Mouse (Mus musculus) heart, postnatal 0 days (tissue): ENCODE data around the gene Gm10491. TPM values are rescaled to one million over a fixed set of nuclear protein-coding genes. Genes with fewer than 3 reads are reported as not detected.
A peak's percentile ranks its signal among the peaks of the same experiment; 100 is the strongest.

ENCODE experiments used
- ATAC-seq: fragments of 200-750 bp; cut with Nextera tagmentation; 2 replicates; pipeline ENCODE4 v1.8.0; 2017; ENCODE audit warnings: low read depth, moderate number of reproducible peaks, moderate library complexity; ENCODE audit not compliant: insufficient read depth
- DNase-seq: peaks from one replicate; pipeline ENCODE4 v3.0.0-alpha.2; 2016; ENCODE audit warnings: low spot score
- H3K27ac ChIP-seq: fragments of 300-500 bp; sonication (generic); 2 replicates; pipeline ENCODE4 v1.5.1; 2014; ENCODE audit warnings: low read depth, mild to moderate bottlenecking
- H3K27me3 ChIP-seq: fragments of 300-500 bp; sonication (generic); 2 replicates; pipeline ENCODE4 v1.6.1; 2014; ENCODE audit warnings: low read length, mixed read lengths; ENCODE audit not compliant: control insufficient read depth, insufficient read depth
- H3K36me3 ChIP-seq: fragments of 300-500 bp; sonication (generic); replicated peaks from 2 replicates; pipeline ENCODE4 v1.6.1; 2014; ENCODE audit warnings: low read length, mixed read lengths; ENCODE audit not compliant: control insufficient read depth, insufficient read depth
- H3K4me1 ChIP-seq: fragments of 300-500 bp; sonication (generic); 2 replicates; pipeline ENCODE4 v1.6.1; 2014; ENCODE audit warnings: antibody characterized with exemption; ENCODE audit not compliant: control insufficient read depth, insufficient read depth
- H3K4me2 ChIP-seq: fragments of 300-500 bp; sonication (generic); 2 replicates; pipeline ENCODE4 v1.6.1; 2014; ENCODE audit warnings: low read depth, mild to moderate bottlenecking, low read length, moderate library complexity
- H3K4me3 ChIP-seq: fragments of 300-500 bp; sonication (generic); 2 replicates; pipeline ENCODE4 v1.5.1; 2014; ENCODE audit warnings: low read depth, low read length
- H3K9ac ChIP-seq: fragments of 300-500 bp; sonication (generic); replicated peaks from 2 replicates; pipeline ENCODE4 v1.6.1; 2014; ENCODE audit warnings: low read depth, low read length, mixed read lengths
- H3K9me3 ChIP-seq: fragments of 300-500 bp; sonication (generic); replicated peaks from 2 replicates; pipeline ENCODE4 v1.6.1; 2016; ENCODE audit warnings: low read length; ENCODE audit not compliant: control insufficient read depth
- CTCF ChIP-seq: IDR thresholded peaks from 2 replicates; pipeline ENCODE4 v1.5.1; 2016; ENCODE audit warnings: antibody characterized with exemption, control low read depth, low read depth
- EP300 ChIP-seq: IDR thresholded peaks from 2 replicates; pipeline ENCODE4 v1.6.1; 2016; ENCODE audit warnings: antibody characterized with exemption, low read depth
- WGBS: fragments of 180-500 bp; shearing (Covaris S2); extraction: QIAGEN DNeasy Blood & Tissue Kit; methylation state at CpG from one replicate; pipeline ENCODE4 v1.1.7; 2014; 5-methylcytosine and 5-hydroxymethylcytosine counted together
- polyA plus RNA-seq: library from polyadenylated mRNA; unstranded; fragments of >200 nt; fragmentation: Nextera tagmentation; extraction: Ambion mirVana; gene quantifications from 2 replicates; pipeline ENCODE4 v1.2.1, GENCODE M21; 2015
- total RNA-seq: library from RNA; depleted of rRNA; stranded (reverse); fragments of >200 nt; gene quantifications from 2 replicates; pipeline ENCODE4 v1.2.3, GENCODE M21; 2014; ENCODE audit warnings: low replicate concordance

The Gm10491 gene
- total and polyA plus RNA-seq, 2 experiments from 2014 or later = not detected

DNA sequence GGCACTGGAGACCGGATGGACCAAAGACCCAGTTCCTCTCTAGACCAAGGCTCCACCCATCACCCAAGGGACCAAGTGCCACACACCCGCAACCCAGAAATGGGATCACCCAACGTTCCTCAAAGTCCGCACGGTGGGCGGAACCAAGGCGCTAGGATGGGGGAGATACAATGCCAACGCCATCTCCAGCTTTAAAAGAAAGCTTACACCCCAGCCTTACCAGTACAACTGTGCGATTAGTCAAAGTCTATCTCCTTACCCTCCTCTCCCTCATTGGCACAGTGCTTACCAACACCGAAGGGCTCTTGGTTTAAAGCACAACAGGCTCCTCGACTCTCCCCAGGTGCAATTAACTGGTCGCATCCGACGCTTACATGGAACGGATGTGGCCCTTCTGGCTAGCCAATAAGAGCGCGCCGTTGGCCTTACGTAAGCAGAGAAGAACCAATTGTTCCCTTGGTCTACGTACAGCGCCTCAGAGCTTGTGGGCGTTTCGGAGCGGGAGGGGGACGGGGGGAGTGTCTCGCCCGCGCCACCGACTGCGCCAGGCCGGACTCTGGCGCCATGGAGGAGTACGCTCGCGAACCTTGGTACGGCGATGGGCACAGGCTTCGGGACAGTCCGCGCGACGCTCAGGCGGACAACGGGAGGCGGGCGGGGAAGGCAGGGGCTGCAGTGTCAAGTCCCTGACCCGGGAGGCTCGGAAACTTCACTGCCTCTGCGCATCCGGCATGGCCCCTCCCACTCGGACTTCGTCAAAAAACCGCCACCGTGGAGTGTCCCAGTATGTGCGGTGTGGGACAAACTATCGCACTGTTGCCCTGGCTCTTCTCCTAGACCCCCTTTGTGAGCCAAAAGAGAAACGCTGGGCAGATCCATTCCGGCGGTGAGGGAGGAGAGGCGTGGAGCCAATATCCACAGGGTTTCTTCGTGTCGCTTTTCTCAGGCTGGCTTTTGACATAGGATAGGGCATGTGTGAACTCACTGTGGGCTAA lies 8.5 kb downstream of the Gm10491 start, which contains the start of the genes Pqbp1 and Timm17b:
Pqbp1 (minus strand) TSS at position 390 of the 995 bp plus-strand sequence.
Timm17b (plus strand) TSS at position 478 of the 995 bp plus-strand sequence.
- peak; percentile 98 for ATAC-seq
- Histone ChIP-seq H3K9ac (peak within 1 kb of the TSS; percentile 55), H3K9me3 (no peaks in the 10 kb centered on the region), H3K27ac (peak within 1 kb of the TSS; percentile 88), H3K27me3 (no peaks in the 10 kb centered on the region), H3K4me2 (peak within 1 kb of the TSS; percentile 69), H3K36me3 (peaks cover 14% of the 10 kb centered on the region; the same call in 1 of the 2 replicates), H3K4me1 (no peaks in the 10 kb centered on the region), H3K4me3 (peak within 1 kb of the TSS; percentile 67)
- DNase-seq = peak; percentile 89
- 15% methylated on average over 47 of the region's 62 CpGs for WGBS
- TF ChIP-seq EP300 (peak; percentile 48; the same call in 1 of the 2 replicates), CTCF (no peak)

GRCm38 (mm10) chrX:7898211-7898610 lies 9.4 kb downstream of the Gm10491 start:
- DNase-seq (no peak), ATAC-seq (no peak)
- Histone ChIP-seq H3K9ac (peak overlapping the region; percentile 55), H3K27ac (peak overlapping the region; percentile 88), H3K9me3 (no peaks in the 10 kb centered on the region), H3K4me3 (peak overlapping the region; percentile 67), H3K36me3 (peaks cover 11% of the 10 kb centered on the region; the same call in 1 of the 2 replicates), H3K4me1 (no peaks in the 10 kb centered on the region), H3K4me2 (peak overlapping the region; percentile 69), H3K27me3 (no peaks in the 10 kb centered on the region)
- TF ChIP-seq EP300 (no peak), CTCF (no peak)
- WGBS = 24% methylated on average over 13 of the region's 13 CpGs

GRCm38 (mm10) chrX:7883841-7884567 lies 23.6 kb downstream of the Gm10491 start, which contains the start of gene Slc35a2:
Slc35a2 (plus strand) TSS chrX:7884028.
- Histone ChIP-seq H3K27me3 (no peaks in the 10 kb centered on the region), H3K4me2 (peak within 1 kb of the TSS; percentile 70), H3K9ac (no peak within 1 kb of the TSS; the same call in 1 of the 2 replicates), H3K4me3 (peak within 1 kb of the TSS; percentile 59), H3K36me3 (no peaks in the 10 kb centered on the region), H3K4me1 (no peaks in the 10 kb centered on the region), H3K27ac (peak within 1 kb of the TSS; percentile 81), H3K9me3 (no peaks in the 10 kb centered on the region)
- DNase-seq (peak; percentile 95), ATAC-seq (peak; percentile 96)
- TF ChIP-seq CTCF (peak; percentile 19; the same call in 1 of the 2 replicates), EP300 (no peak)
- WGBS = 14% methylated on average over 48 of the region's 49 CpGs

DNA sequence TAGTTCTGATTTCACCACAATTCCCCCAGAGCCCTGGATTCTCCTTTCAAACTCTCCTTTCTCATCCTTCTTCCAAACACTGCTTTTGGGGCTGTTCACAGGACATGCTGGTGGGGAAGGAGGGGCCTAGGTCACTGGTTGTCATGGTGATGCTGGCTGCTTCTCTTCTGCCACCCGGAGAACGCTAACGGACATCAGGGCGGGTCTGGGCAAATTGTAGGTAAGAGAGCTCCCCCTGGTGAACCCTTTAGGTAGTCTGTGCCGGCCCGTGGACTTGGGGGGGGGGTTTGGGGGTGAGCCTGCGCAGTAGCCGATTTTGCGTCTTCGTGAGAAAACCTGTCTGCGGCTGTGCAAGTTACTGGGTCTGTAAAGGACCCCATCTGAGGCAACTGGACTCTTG lies 27.8 kb downstream of the Gm10491 start:
- ATAC-seq (no peak), DNase-seq (peak; percentile 62)
- Histone ChIP-seq H3K9me3 (no peaks in the 10 kb centered on the region), H3K27ac (no peak overlapping the region), H3K27me3 (no peaks in the 10 kb centered on the region), H3K4me3 (no peak overlapping the region), H3K9ac (no peak overlapping the region), H3K4me1 (0 out of 2 replicates have a peak, but pooled peaks cover 5% of the 10 kb centered on the region), H3K4me2 (peak overlapping the region; percentile 44), H3K36me3 (no peaks in the 10 kb centered on the region)
- WGBS = 11% methylated on average over 11 of the region's 11 CpGs
- TF ChIP-seq CTCF (peak; percentile 52), EP300 (no peak)

DNA sequence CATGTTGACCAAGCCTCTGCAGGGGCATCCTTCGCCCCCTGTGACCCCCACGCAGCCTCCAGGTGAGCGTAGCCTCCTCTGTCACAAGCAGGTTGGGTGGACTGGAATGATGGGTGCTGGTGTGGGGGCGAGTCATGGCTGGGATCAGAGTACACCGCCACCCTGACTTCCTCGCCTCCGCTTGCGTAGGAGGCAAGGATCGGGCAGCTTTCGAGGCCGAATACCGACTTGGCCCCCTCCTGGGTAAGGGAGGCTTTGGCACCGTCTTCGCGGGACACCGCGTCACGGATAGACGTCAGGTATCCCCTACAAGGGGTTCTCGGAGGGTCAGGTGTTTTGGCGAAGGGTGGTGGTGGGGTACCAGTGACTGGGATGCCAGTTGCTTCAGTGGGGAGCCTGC lies 29.1 kb downstream of the Gm10491 start:
- Histone ChIP-seq H3K27ac (no peak overlapping the region), H3K27me3 (no peaks in the 10 kb centered on the region), H3K9me3 (no peaks in the 10 kb centered on the region), H3K4me1 (0 out of 2 replicates have a peak, but pooled peaks cover 5% of the 10 kb centered on the region), H3K4me3 (peak overlapping the region; percentile 50), H3K4me2 (peak overlapping the region; percentile 85), H3K9ac (peak overlapping the region; percentile 33), H3K36me3 (peaks cover 11% of the 10 kb centered on the region; the same call in 1 of the 2 replicates)
- peak; percentile 6; the same call in 1 of the 2 replicates for ATAC-seq
- TF ChIP-seq EP300 (no peak), CTCF (no peak)
- 14% methylated on average over 21 of the region's 21 CpGs for WGBS
- DNase-seq = no peak
